Mouse (Mus musculus) megakaryocyte, adult 5-6 weeks (primary cell): ENCODE results near the gene Arfgap3. TPM values are rescaled to one million over a fixed set of nuclear protein-coding genes. Genes with fewer than 3 reads are reported as not detected.
"Not testable (repeated sequence)": the region's sequence is repeated elsewhere in the genome, so short reads cannot be mapped to it uniquely, and the experiment has no call there.

Experiments used
- ATAC-seq: 2 replicates; pipeline ENCODE4 v1.8.0; 2016; ENCODE audit warnings: mild to moderate bottlenecking, inconsistent platforms; ENCODE audit not compliant: poor library complexity, severe bottlenecking
- total RNA-seq, 2 experiments: library from RNA; stranded (forward) in 1 of 2; stranded (reverse) in 1 of 2; fragments of 153-499, 151-499 nt in 1 of 2; fragments of 221-1000, 200-1000 nt in 1 of 2; gene quantifications; 2 replicates each; pipeline versions ENCODE4 v1.2.3 to v1.2.4; 2015 to 2017

Gene Arfgap3
- total RNA-seq (2015) (15.6 and 26.2 TPM in 2 replicates), total RNA-seq (2017) (20.9 and 21.6 TPM in 2 replicates)

- peak; percentile 93 for ATAC-seq
Observed at GRCm38 (mm10) chr15:83349954-83350711, at the start of gene Arfgap3. TSS of gene Arfgap3 (minus strand) at chr15:83350247.

GRCm38 (mm10) chr15:83392722-83393121, 42.7 kb upstream of the Arfgap3 start:
- ATAC-seq = no peak

GRCm38 (mm10) chr15:83387911-83388310, 37.9 kb upstream of the Arfgap3 start:
- ATAC-seq = no peak

- no peak for ATAC-seq
Observed at GRCm38 (mm10) chr15:83383633-83384032, 33.6 kb upstream of the Arfgap3 start.

GRCm38 (mm10) chr15:83383136-83383535, 33.1 kb upstream of the Arfgap3 start:
- ATAC-seq = no peak

- no peak for ATAC-seq
Observed at GRCm38 (mm10) chr15:83382467-83382866, 32.4 kb upstream of the Arfgap3 start.

- no peak for ATAC-seq
Observed at GRCm38 (mm10) chr15:83377153-83377552, 27.1 kb upstream of the Arfgap3 start.

GRCm38 (mm10) chr15:83375136-83375535, 25.1 kb upstream of the Arfgap3 start:
- ATAC-seq = peak; percentile 72

- no peak for ATAC-seq
Observed at GRCm38 (mm10) chr15:83374076-83374475, 24.0 kb upstream of the Arfgap3 start.

- ATAC-seq = not testable (repeated sequence)
Observed at GRCm38 (mm10) chr15:83368702-83369101, 18.7 kb upstream of the Arfgap3 start.

- no peak for ATAC-seq
Observed at GRCm38 (mm10) chr15:83368261-83368660, 18.2 kb upstream of the Arfgap3 start.

- ATAC-seq = peak; percentile 95
Observed at GRCm38 (mm10) chr15:83366933-83367552, 17.0 kb upstream of the Arfgap3 start.

GRCm38 (mm10) chr15:83365697-83366096, 15.7 kb upstream of the Arfgap3 start:
- no peak for ATAC-seq

GRCm38 (mm10) chr15:83364194-83364593, 14.1 kb upstream of the Arfgap3 start:
- ATAC-seq = no peak

GRCm38 (mm10) chr15:83362813-83363212, 12.8 kb upstream of the Arfgap3 start:
- ATAC-seq = not testable (repeated sequence)

GRCm38 (mm10) chr15:83360899-83361298, 10.9 kb upstream of the Arfgap3 start:
- not testable (repeated sequence) for ATAC-seq

- no peak for ATAC-seq
Observed at GRCm38 (mm10) chr15:83360140-83360539, 10.1 kb upstream of the Arfgap3 start.

- ATAC-seq = no peak
Observed at GRCm38 (mm10) chr15:83358476-83358875, 8.4 kb upstream of the Arfgap3 start.

- ATAC-seq = no peak
Observed at GRCm38 (mm10) chr15:83351546-83351945, 1.5 kb upstream of the Arfgap3 start.

GRCm38 (mm10) chr15:83350859-83351258, 812 bp upstream of the Arfgap3 start:
- no peak for ATAC-seq

- no peak for ATAC-seq
Observed at GRCm38 (mm10) chr15:83349225-83349953, 658 bp downstream of the Arfgap3 start.

- no peak for ATAC-seq
Observed at GRCm38 (mm10) chr15:83348747-83349146, 1.3 kb downstream of the Arfgap3 start.
